Mouse (Mus musculus) T-cell, adult 2 months (primary cell): ENCODE measurements around the gene Efna5.

Experiments used
- DNase-seq: peaks from one replicate; pipeline ENCODE4 v3.0.0; 2022; ENCODE audit warnings: low spot score

Efna5 gene

GRCm38 (mm10) chr17:62788783-62789182 is 92.3 kb downstream of the Efna5 start:
- DNase-seq, result no peak

GRCm38 (mm10) chr17:62787855-62788254 is 93.3 kb downstream of the Efna5 start:
- no peak for DNase-seq

- no peak for DNase-seq
Measured at GRCm38 (mm10) chr17:62786602-62786907, 94.6 kb downstream of the Efna5 start.

GRCm38 (mm10) chr17:62785781-62786601 is 95.1 kb downstream of the Efna5 start:
- no peak for DNase-seq

- DNase-seq, result no peak
Measured at GRCm38 (mm10) chr17:62784274-62785171, 96.6 kb downstream of the Efna5 start.

- peak; percentile 55 for DNase-seq
Measured at GRCm38 (mm10) chr17:62783524-62784273, 97.4 kb downstream of the Efna5 start.

- no peak for DNase-seq
Measured at GRCm38 (mm10) chr17:62782826-62783404, 98.2 kb downstream of the Efna5 start.

GRCm38 (mm10) chr17:62781120-62781519 is 100.0 kb downstream of the Efna5 start:
- no peak for DNase-seq

- DNase-seq, result no peak
Measured at GRCm38 (mm10) chr17:62777858-62778564, 103.1 kb downstream of the Efna5 start.

- no peak for DNase-seq
Measured at GRCm38 (mm10) chr17:62776710-62777109, 104.4 kb downstream of the Efna5 start.

- no peak for DNase-seq
Measured at GRCm38 (mm10) chr17:62775976-62776375, 105.1 kb downstream of the Efna5 start.

GRCm38 (mm10) chr17:62775401-62775800 is 105.7 kb downstream of the Efna5 start:
- DNase-seq, result no peak

- DNase-seq, result no peak
Measured at GRCm38 (mm10) chr17:62774749-62775148, 106.4 kb downstream of the Efna5 start.

- no peak for DNase-seq
Measured at GRCm38 (mm10) chr17:62766705-62767104, 114.4 kb downstream of the Efna5 start.

- no peak for DNase-seq
Measured at GRCm38 (mm10) chr17:62765165-62765564, 116.0 kb downstream of the Efna5 start.

GRCm38 (mm10) chr17:62756951-62757350 is 124.2 kb downstream of the Efna5 start:
- DNase-seq, result no peak

- no peak for DNase-seq
Measured at GRCm38 (mm10) chr17:62755635-62756034, 125.5 kb downstream of the Efna5 start.

- no peak for DNase-seq
Measured at GRCm38 (mm10) chr17:62754638-62755037, 126.5 kb downstream of the Efna5 start.

GRCm38 (mm10) chr17:62752381-62752889 is 128.7 kb downstream of the Efna5 start:
- no peak for DNase-seq

GRCm38 (mm10) chr17:62750647-62751046 is 130.5 kb downstream of the Efna5 start:
- DNase-seq, result no peak
